Mouse (Mus musculus) ovary, adult 2 months (tissue): Measurements from ENCODE around the gene Ugt3a1. TPM values are rescaled to one million over a fixed set of nuclear protein-coding genes. Genes with fewer than 3 reads are reported as not detected.

Source experiments
- polyA plus RNA-seq: library from polyadenylated mRNA; depleted of rRNA; stranded (reverse); fragments of >200 nt; gene quantifications from 2 replicates; pipeline ENCODE4 v1.2.3, GENCODE M21; 2012; rRNA removed

Gene Ugt3a1
- not detected in 2 replicates for polyA plus RNA-seq

DNA sequence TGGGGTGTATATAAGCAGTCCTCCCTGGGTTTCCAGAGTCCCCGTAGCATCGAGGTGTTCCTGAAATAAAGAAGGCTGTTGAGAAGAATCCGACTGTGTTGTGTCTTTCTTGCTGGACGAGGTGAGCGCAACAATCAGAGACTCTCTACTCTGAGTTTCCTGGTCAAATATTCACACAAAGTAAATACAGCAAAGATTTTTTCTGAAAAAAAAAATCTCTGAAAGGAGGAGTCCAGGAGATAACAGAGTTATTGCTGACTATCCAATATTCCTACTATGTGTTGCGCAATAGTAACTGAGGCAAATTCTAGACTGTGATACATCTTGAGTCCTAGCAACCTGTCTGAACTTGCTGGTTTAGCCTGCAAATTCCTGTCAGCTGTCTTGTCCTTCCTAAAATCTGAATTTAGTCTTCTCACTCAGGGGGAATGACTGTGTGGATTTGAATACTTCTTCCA lies at the start of gene Ugt3a1:
Gene Ugt3a1, plus strand, starts transcription at position 51 of the 458 bp plus-strand sequence.

DNA sequence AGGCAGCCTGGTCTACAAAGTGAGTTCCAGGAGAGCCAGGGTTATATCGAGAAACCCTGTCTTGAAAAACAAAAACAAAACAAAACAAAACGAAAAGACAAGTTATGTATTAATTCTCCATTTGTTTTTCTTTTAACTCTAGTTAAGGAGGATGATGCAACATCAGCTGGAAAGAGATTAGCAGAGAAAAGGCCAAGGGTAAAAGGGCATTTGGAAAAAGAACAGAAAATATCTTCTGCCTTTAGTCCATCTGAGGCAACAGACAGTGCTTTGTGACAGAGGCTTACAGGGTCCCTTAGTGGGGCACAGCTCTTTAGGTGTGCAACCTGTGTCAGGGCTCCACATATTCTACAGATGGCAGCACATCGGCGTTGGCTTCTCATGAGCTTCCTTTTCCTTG lies 58.7 kb downstream of the Ugt3a1 start, which contains the start of gene Ugt3a2:
Gene Ugt3a2, plus strand, starts transcription at position 210 of the 400 bp plus-strand sequence.

Other genes with a start within 250 kb of the Ugt3a1 start
- gene Nadk2, start 205.6 kb upstream of the Ugt3a1 start, polyA plus RNA-seq = 18.9 and 22.8 TPM in 2 replicates
- 8.1 and 8.8 TPM in 2 replicates for gene Lmbrd2, start 136.3 kb upstream of the Ugt3a1 start, polyA plus RNA-seq
- 2.3 and 2.5 TPM in 2 replicates for gene Skp2, start 121.5 kb upstream of the Ugt3a1 start, polyA plus RNA-seq
- gene Ugt3a2, start 58.7 kb downstream of the Ugt3a1 start, polyA plus RNA-seq = 0.10 and 0.44 TPM in 2 replicates
- 6.0 TPM in 2 replicates for gene Capsl, start 159.1 kb downstream of the Ugt3a1 start, polyA plus RNA-seq